Mouse (Mus musculus): ENCODE results near the gene Itga7. TPM values are rescaled to one million over a fixed set of nuclear protein-coding genes. Genes with fewer than 3 reads are reported as not detected.

Gene Itga7
- polyA plus RNA-seq, 1 experiment from 2014 or later, result 0.41 TPM

DNA sequence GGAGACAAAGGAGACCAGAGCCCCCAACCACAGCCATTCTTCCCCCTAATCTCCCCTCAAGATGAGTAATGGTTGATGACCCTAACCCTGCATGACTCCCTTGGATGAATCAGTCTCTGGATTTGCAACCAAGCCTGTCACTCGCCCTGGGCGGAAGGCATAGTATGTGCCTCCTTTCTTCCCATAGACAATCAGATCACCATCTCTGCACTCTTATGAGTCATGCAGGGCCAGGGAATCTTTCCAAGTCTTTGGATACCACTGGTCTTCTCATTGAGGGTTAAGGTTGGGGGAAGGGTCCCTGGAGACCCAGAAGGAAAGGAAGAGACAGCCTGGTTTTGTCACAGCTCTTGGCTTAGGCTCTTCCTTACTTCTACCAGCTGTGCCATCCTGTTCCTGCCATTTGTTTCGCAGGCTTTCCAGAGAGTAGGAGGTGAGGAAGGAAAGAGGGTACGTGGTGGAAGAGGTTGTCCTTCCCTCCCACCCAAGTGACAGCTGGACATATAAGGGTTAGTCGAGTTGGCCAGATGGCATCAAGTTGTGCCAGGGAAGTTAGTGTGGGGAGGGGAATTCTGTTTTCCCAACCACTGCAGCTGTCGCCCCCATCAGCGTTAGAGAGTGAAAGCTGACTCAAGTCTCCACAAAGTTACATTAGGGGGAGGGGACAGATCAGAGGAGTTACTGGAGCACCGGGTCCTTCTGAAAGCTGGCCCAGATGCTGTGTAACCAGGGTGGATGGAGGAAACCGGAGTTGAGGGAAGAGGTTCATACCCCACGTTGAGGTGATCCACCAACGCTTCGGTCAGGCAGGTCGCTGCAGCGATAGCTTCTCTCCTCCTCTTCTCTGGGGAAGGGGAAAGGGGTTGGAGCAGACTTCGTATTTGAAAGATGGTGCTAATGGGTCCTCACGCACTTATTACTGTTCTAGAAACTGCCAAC, 11.5 kb upstream of the Itga7 start:
- H3K9me3 ChIP-seq (replicated peaks), result no peaks in the 10 kb centered on the region
- no peak overlapping the region for H3K27ac ChIP-seq
- peaks cover 8% of the 10 kb centered on the region for H3K36me3 ChIP-seq
- ATAC-seq (ENCODE audit: low read depth), result no peak
- 67% methylated on average over 16 of the region's 16 CpGs for WGBS (ENCODE audit: insufficient replicate concordance)
- 0 out of 2 replicates have a peak, but pooled peaks cover 7% of the 10 kb centered on the region for H3K27me3 ChIP-seq
- peaks cover 48% of the 10 kb centered on the region for H3K4me1 ChIP-seq (replicated peaks)
- DNase-seq, result no peak
- H3K9ac ChIP-seq, result peak overlapping the region; percentile 88
- H3K4me2 ChIP-seq, result peak overlapping the region; percentile 81
- peak overlapping the region; percentile 90 for H3K4me3 ChIP-seq (replicated peaks)

GRCm38 (mm10) chr10:128922822-128923012, 10.9 kb upstream of the Itga7 start, which contains the start of gene Rdh5:
Gene Rdh5 (minus strand): TSS chr10:128922888.
- H3K36me3 ChIP-seq, result peaks cover 3% of the 10 kb centered on the region
- H3K27me3 ChIP-seq, result peaks cover 8% of the 10 kb centered on the region; the same call in 1 of the 2 replicates
- peaks cover 44% of the 10 kb centered on the region for H3K4me1 ChIP-seq (replicated peaks)
- H3K4me3 ChIP-seq (replicated peaks), result peak within 1 kb of the TSS; percentile 90
- H3K27ac ChIP-seq, result peak within 1 kb of the TSS; percentile 87
- H3K9me3 ChIP-seq (replicated peaks), result no peaks in the 10 kb centered on the region
- ATAC-seq (ENCODE audit: low read depth), result no peak
- no peak for DNase-seq
- peak within 1 kb of the TSS; percentile 88 for H3K9ac ChIP-seq
- WGBS (ENCODE audit: insufficient replicate concordance), result 23% methylated on average over 1 of the region's 1 CpGs
- H3K4me2 ChIP-seq, result peak within 1 kb of the TSS; percentile 81

GRCm38 (mm10) chr10:128923013-128923691, 10.5 kb upstream of the Itga7 start:
- under 1% methylated on average over 42 of the region's 42 CpGs for WGBS (ENCODE audit: insufficient replicate concordance)

GRCm38 (mm10) chr10:128923935-128924334, 9.7 kb upstream of the Itga7 start, which contains the start of gene Bloc1s1:
Gene Bloc1s1 (minus strand): TSS chr10:128924035.
- WGBS (ENCODE audit: insufficient replicate concordance), result 49% methylated on average over 9 of the region's 9 CpGs
- Histone ChIP-seq H3K4me1 (replicated peaks) (peaks cover 38% of the 10 kb centered on the region), H3K4me2 (peak within 1 kb of the TSS; percentile 81), H3K9me3 (replicated peaks) (no peaks in the 10 kb centered on the region), H3K27me3 (peaks cover 20% of the 10 kb centered on the region; the same call in 1 of the 2 replicates), H3K36me3 (no peaks in the 10 kb centered on the region), H3K9ac (peak within 1 kb of the TSS; percentile 88), H3K27ac (peak within 1 kb of the TSS; percentile 87), H3K4me3 (replicated peaks) (peak within 1 kb of the TSS; percentile 90)
- DNase-seq (no peak), ATAC-seq (ENCODE audit: low read depth) (no peak)

More at GRCm38 (mm10) chr10:128923013-128923691, 10.5 kb upstream of the Itga7 start:
- ATAC-seq (ENCODE audit: low read depth) (peak; percentile 97), DNase-seq (peak; percentile 90)
- Histone ChIP-seq H3K27ac (peak overlapping the region; percentile 87), H3K27me3 (peaks cover 13% of the 10 kb centered on the region; the same call in 1 of the 2 replicates), H3K9ac (peak overlapping the region; percentile 88), H3K36me3 (no peaks in the 10 kb centered on the region), H3K4me3 (replicated peaks) (peak overlapping the region; percentile 90), H3K4me2 (peak overlapping the region; percentile 81), H3K4me1 (replicated peaks) (peaks cover 42% of the 10 kb centered on the region), H3K9me3 (replicated peaks) (no peaks in the 10 kb centered on the region)

DNA sequence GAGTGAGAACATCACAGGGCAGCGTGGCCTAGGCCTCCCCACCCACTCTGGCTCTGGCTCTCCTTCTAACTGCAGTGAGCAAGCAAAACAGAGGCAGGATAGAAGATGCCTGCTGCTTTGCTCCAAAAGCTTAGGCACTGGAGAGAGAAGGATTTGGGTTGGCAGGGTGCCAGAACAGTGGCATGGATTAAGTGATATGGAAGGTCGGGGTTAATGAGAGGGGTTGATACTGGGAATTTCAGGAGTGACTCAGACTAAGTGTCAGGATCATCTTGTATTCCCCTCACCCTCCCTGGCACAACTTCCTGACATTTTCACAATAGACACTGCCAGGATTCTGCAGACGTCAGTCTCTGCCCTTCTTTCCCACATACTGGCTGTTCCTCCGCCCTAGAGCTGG, 5.3 kb upstream of the Itga7 start:
- Histone ChIP-seq H3K9ac (no peak overlapping the region), H3K36me3 (no peaks in the 10 kb centered on the region), H3K4me2 (no peak overlapping the region), H3K4me1 (replicated peaks) (peaks cover 11% of the 10 kb centered on the region), H3K9me3 (replicated peaks) (no peaks in the 10 kb centered on the region), H3K4me3 (replicated peaks) (no peak overlapping the region), H3K27me3 (peaks cover 60% of the 10 kb centered on the region), H3K27ac (no peak overlapping the region)
- 30% methylated on average over 4 of the region's 4 CpGs for WGBS (ENCODE audit: insufficient replicate concordance)
- DNase-seq (no peak), ATAC-seq (ENCODE audit: low read depth) (no peak)

GRCm38 (mm10) chr10:128929638-128930378, 3.8 kb upstream of the Itga7 start:
- H3K36me3 ChIP-seq, result no peaks in the 10 kb centered on the region
- no peak for DNase-seq
- no peak overlapping the region for H3K27ac ChIP-seq
- no peak overlapping the region for H3K9ac ChIP-seq
- ATAC-seq (ENCODE audit: low read depth), result no peak
- 56% methylated on average over 7 of the region's 7 CpGs for WGBS (ENCODE audit: insufficient replicate concordance)
- no peaks in the 10 kb centered on the region for H3K9me3 ChIP-seq (replicated peaks)
- 0 out of 2 replicates have a peak, but pooled peaks cover 8% of the 10 kb centered on the region for H3K4me1 ChIP-seq (replicated peaks)
- H3K4me2 ChIP-seq, result no peak overlapping the region
- no peak overlapping the region for H3K4me3 ChIP-seq (replicated peaks)
- peaks cover 74% of the 10 kb centered on the region for H3K27me3 ChIP-seq

GRCm38 (mm10) chr10:128931441-128931840, 2.2 kb upstream of the Itga7 start:
- no peak for DNase-seq
- H3K4me2 ChIP-seq, result no peak overlapping the region
- no peak overlapping the region for H3K9ac ChIP-seq
- H3K27ac ChIP-seq, result no peak overlapping the region
- H3K4me3 ChIP-seq (replicated peaks), result no peak overlapping the region
- 37% methylated on average over 2 of the region's 2 CpGs for WGBS (ENCODE audit: insufficient replicate concordance)
- ATAC-seq (ENCODE audit: low read depth), result no peak
- no peaks in the 10 kb centered on the region for H3K36me3 ChIP-seq
- H3K27me3 ChIP-seq, result peaks cover 88% of the 10 kb centered on the region
- 0 out of 2 replicates have a peak, but pooled peaks cover 8% of the 10 kb centered on the region for H3K4me1 ChIP-seq (replicated peaks)
- H3K9me3 ChIP-seq (replicated peaks), result no peaks in the 10 kb centered on the region

GRCm38 (mm10) chr10:128933976-128934721, 531 bp downstream of the Itga7 start:
- no peak for ATAC-seq (ENCODE audit: low read depth)
- 5% methylated on average over 21 of the region's 21 CpGs for WGBS (ENCODE audit: insufficient replicate concordance)
- peaks cover 77% of the 10 kb centered on the region for H3K27me3 ChIP-seq

DNA sequence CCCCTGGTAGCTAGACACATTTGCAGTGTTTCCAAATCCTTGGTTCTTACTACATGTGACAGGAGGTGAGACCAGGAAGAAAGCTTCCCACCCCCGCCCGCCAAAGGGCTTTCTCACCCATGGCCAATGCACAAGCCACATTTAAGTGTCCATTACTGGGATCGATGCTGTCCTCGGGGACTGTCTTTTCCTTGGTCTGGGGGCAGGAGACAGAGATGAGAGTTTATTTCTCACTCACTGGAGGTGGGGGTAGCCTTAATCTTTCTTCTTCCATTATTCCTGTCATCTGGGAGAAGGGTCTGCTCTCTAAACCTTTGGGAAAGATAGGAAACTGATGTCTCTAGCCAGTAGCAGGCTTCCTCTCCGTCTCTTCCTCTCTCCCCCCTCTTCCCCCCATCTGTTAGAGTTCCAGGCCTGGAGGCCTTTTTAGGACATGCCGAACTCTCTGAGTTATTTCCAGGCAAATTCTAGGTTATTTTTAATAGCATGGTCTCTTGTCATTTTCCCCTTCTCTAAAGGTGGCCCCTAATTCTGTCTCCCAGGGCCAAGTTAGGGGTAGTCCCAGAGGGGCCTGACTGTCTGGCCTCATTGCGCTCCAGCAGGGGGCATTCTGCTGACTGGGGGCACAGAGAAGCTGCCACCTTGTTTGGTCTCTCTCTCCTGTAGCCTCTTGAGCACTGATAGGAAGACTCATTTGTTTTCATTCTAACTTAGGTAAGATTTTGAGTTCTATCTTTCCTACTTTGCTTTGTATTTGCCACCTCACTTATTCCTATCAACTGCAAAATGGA, 1.6 kb downstream of the Itga7 start:
- no peak overlapping the region for H3K9ac ChIP-seq
- WGBS (ENCODE audit: insufficient replicate concordance), result 45% methylated on average over 7 of the region's 7 CpGs
- 0 out of 2 replicates have a peak, but pooled peaks cover 8% of the 10 kb centered on the region for H3K4me1 ChIP-seq (replicated peaks)
- H3K36me3 ChIP-seq, result no peaks in the 10 kb centered on the region
- no peak overlapping the region for H3K4me2 ChIP-seq
- no peak overlapping the region for H3K27ac ChIP-seq
- H3K4me3 ChIP-seq (replicated peaks), result no peak overlapping the region
- no peaks in the 10 kb centered on the region for H3K9me3 ChIP-seq (replicated peaks)
- no peak for DNase-seq
- ATAC-seq (ENCODE audit: low read depth), result no peak
- H3K27me3 ChIP-seq, result peaks cover 68% of the 10 kb centered on the region

More at GRCm38 (mm10) chr10:128933976-128934721, 531 bp downstream of the Itga7 start:
- Histone ChIP-seq H3K27ac (no peak overlapping the region), H3K9ac (no peak overlapping the region), H3K9me3 (replicated peaks) (no peaks in the 10 kb centered on the region), H3K4me3 (replicated peaks) (peak overlapping the region; percentile 25), H3K4me2 (peak overlapping the region; percentile 46), H3K36me3 (no peaks in the 10 kb centered on the region), H3K4me1 (replicated peaks) (0 out of 2 replicates have a peak, but pooled peaks cover 8% of the 10 kb centered on the region)
- DNase-seq, result no peak

Measured in liver, embryonic 13.5 days (tissue).